Mouse (Mus musculus): ENCODE results near the gene Ankrd34a. TPM values are rescaled to one million over a fixed set of nuclear protein-coding genes. Genes with fewer than 3 reads are reported as not detected.

Gene Ankrd34a
- polyA plus RNA-seq, 1 experiment from 2014 or later: not detected

GRCm38 (mm10) chr3:96564633-96565032 lies 31.8 kb upstream of the Ankrd34a start:
- 23% methylated on average over 7 of the region's 7 CpGs for WGBS (ENCODE audit: insufficient replicate concordance)
- H3K36me3 ChIP-seq (replicated peaks; ENCODE audit: insufficient read depth, low read length): peaks cover 19% of the 10 kb centered on the region
- H3K4me2 ChIP-seq (ENCODE audit: low read depth, low read length): peak overlapping the region; percentile 48
- H3K27me3 ChIP-seq (ENCODE audit: insufficient read depth, low read length): no peaks in the 10 kb centered on the region
- peak; percentile 57; the same call in 1 of the 2 replicates for TF ChIP-seq EP300 (IDR thresholded peaks at IDR 0.05; ENCODE audit: low read depth)
- TF ChIP-seq CTCF (IDR thresholded peaks at IDR 0.05; ENCODE audit: low read depth): no peak
- DNase-seq: peak; percentile 56
- ATAC-seq: no peak
- H3K4me3 ChIP-seq (ENCODE audit: low read depth, low read length): no peak overlapping the region
- peak overlapping the region; percentile 23; the same call in 1 of the 2 replicates for H3K9ac ChIP-seq (replicated peaks)
- no peaks in the 10 kb centered on the region for H3K9me3 ChIP-seq (ENCODE audit: low read length)
- peak overlapping the region; percentile 70 for H3K27ac ChIP-seq (ENCODE audit: low read depth)
- peaks cover 40% of the 10 kb centered on the region for H3K4me1 ChIP-seq (ENCODE audit: insufficient read depth)

DNA sequence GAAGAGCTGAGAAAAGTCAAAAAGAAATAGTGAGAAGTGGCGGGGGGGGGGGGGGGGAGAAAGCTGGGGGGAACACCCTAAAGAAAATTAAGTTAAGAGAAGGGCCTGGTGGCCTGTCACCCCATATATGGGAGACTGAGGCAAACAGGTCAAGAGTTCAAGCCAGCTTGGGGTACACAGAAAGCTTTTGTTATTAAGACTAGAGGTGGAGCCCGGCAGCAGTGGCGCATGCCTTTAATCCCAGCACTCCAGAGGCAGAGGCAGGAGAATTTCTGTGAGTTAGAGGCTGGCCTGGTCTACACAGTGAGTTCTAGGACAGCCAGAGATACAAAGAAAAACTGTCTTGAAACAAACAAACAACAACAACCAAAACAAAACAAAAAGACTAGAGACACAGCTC lies 31.3 kb upstream of the Ankrd34a start:
- Histone ChIP-seq H3K4me2 (ENCODE audit: low read depth, low read length) (peak overlapping the region; percentile 48), H3K9ac (replicated peaks) (no peak overlapping the region), H3K36me3 (replicated peaks; ENCODE audit: insufficient read depth, low read length) (peaks cover 14% of the 10 kb centered on the region), H3K27ac (ENCODE audit: low read depth) (peak overlapping the region; percentile 70), H3K4me1 (ENCODE audit: insufficient read depth) (peaks cover 45% of the 10 kb centered on the region), H3K9me3 (ENCODE audit: low read length) (no peaks in the 10 kb centered on the region), H3K4me3 (ENCODE audit: low read depth, low read length) (no peak overlapping the region), H3K27me3 (ENCODE audit: insufficient read depth, low read length) (no peaks in the 10 kb centered on the region)
- WGBS (ENCODE audit: insufficient replicate concordance): 81% methylated on average over 2 of the region's 3 CpGs
- no peak for TF ChIP-seq EP300 (IDR thresholded peaks at IDR 0.05; ENCODE audit: low read depth)
- TF ChIP-seq CTCF (IDR thresholded peaks at IDR 0.05; ENCODE audit: low read depth): no peak
- no peak for DNase-seq
- no peak for ATAC-seq

GRCm38 (mm10) chr3:96566661-96567450 lies 29.6 kb upstream of the Ankrd34a start:
- Histone ChIP-seq H3K9me3 (ENCODE audit: low read length) (no peaks in the 10 kb centered on the region), H3K27me3 (ENCODE audit: insufficient read depth, low read length) (no peaks in the 10 kb centered on the region), H3K36me3 (replicated peaks; ENCODE audit: insufficient read depth, low read length) (no peaks in the 10 kb centered on the region), H3K4me3 (ENCODE audit: low read depth, low read length) (no peak overlapping the region), H3K4me1 (ENCODE audit: insufficient read depth) (peaks cover 60% of the 10 kb centered on the region), H3K4me2 (ENCODE audit: low read depth, low read length) (no peak overlapping the region), H3K27ac (ENCODE audit: low read depth) (peak overlapping the region; percentile 60; the same call in 1 of the 2 replicates), H3K9ac (replicated peaks) (no peak overlapping the region)
- TF ChIP-seq CTCF (IDR thresholded peaks at IDR 0.05; ENCODE audit: low read depth): no peak
- no peak for TF ChIP-seq EP300 (IDR thresholded peaks at IDR 0.05; ENCODE audit: low read depth)
- ATAC-seq: no peak
- WGBS (ENCODE audit: insufficient replicate concordance): 63% methylated on average over 8 of the region's 8 CpGs
- no peak for DNase-seq

GRCm38 (mm10) chr3:96568605-96569004 lies 27.8 kb upstream of the Ankrd34a start:
- H3K4me1 ChIP-seq (ENCODE audit: insufficient read depth): peaks cover 62% of the 10 kb centered on the region
- no peak overlapping the region for H3K27ac ChIP-seq (ENCODE audit: low read depth)
- TF ChIP-seq CTCF (IDR thresholded peaks at IDR 0.05; ENCODE audit: low read depth) (no peak), EP300 (IDR thresholded peaks at IDR 0.05; ENCODE audit: low read depth) (no peak)
- no peaks in the 10 kb centered on the region for H3K27me3 ChIP-seq (ENCODE audit: insufficient read depth, low read length)
- H3K9ac ChIP-seq (replicated peaks): no peak overlapping the region
- no peak overlapping the region for H3K4me2 ChIP-seq (ENCODE audit: low read depth, low read length)
- H3K36me3 ChIP-seq (replicated peaks; ENCODE audit: insufficient read depth, low read length): no peaks in the 10 kb centered on the region
- H3K4me3 ChIP-seq (ENCODE audit: low read depth, low read length): no peak overlapping the region
- DNase-seq (no peak), ATAC-seq (no peak)
- no peaks in the 10 kb centered on the region for H3K9me3 ChIP-seq (ENCODE audit: low read length)
- WGBS (ENCODE audit: insufficient replicate concordance): 78% methylated on average over 8 of the region's 8 CpGs

DNA sequence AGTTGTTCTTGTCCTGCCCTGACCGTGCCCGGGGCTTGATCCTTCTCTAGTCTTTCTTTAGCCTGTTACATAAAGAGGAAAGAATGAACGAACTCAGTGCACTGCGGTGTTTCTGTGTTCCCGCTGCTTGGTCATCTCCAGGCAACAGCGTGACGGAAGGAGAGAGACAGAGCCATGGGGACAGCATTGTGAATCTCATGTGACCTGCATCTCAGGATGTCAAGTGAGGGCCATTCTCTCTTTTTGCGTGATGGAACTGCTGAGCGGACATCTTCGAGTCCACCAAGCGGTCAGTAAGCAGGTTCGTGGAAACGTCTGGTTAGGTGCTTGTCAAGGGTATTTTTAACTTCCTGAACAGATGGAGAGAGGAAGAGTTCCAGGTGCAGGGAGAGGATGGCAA lies 26.9 kb upstream of the Ankrd34a start:
- WGBS (ENCODE audit: insufficient replicate concordance): 89% methylated on average over 13 of the region's 13 CpGs
- TF ChIP-seq EP300 (IDR thresholded peaks at IDR 0.05; ENCODE audit: low read depth): no peak
- no peaks in the 10 kb centered on the region for H3K27me3 ChIP-seq (ENCODE audit: insufficient read depth, low read length)
- peaks cover 59% of the 10 kb centered on the region for H3K4me1 ChIP-seq (ENCODE audit: insufficient read depth)
- no peak for ATAC-seq
- no peaks in the 10 kb centered on the region for H3K9me3 ChIP-seq (ENCODE audit: low read length)
- peak overlapping the region; percentile 85; the same call in 1 of the 2 replicates for H3K27ac ChIP-seq (ENCODE audit: low read depth)
- no peak overlapping the region for H3K9ac ChIP-seq (replicated peaks)
- no peaks in the 10 kb centered on the region for H3K36me3 ChIP-seq (replicated peaks; ENCODE audit: insufficient read depth, low read length)
- no peak overlapping the region for H3K4me2 ChIP-seq (ENCODE audit: low read depth, low read length)
- H3K4me3 ChIP-seq (ENCODE audit: low read depth, low read length): no peak overlapping the region
- DNase-seq: no peak

DNA sequence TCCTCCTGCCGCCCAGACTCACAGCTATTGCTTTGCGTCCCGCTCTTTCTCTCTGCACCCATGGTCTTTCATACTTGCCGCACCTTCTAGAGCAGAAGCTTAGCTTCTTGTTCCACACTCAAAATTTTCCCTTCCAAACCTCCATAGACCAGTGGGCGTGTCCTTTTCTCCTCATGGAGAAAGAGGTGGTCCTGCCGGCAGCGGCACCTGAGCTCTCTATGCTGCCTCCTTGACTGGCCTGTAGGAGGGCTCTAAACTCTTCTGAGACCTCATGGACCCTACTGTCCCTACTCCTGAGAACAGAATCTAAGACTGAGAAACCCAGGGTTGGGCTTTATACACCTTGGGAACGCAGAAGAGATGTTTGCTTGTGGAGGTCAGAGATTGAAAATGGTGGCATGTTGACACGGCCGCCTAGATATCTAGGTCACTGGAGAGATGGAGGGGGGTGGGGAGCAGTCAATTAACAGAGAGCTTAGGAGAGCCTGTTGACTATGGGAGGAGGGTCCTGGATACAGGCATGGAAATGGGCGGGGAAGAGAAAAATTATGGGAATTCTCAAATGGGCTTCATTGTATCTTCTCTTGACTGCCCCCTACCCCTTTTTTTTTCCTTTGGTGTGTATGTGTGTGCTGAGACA lies 26.4 kb upstream of the Ankrd34a start:
- Histone ChIP-seq H3K4me1 (ENCODE audit: insufficient read depth) (peaks cover 59% of the 10 kb centered on the region), H3K27me3 (ENCODE audit: insufficient read depth, low read length) (no peaks in the 10 kb centered on the region)
- ATAC-seq: 0 out of 2 replicates have a peak, but pooled peaks have one; percentile 22

More for the DNA sequence above, 26.4 kb upstream of the Ankrd34a start:
- WGBS (ENCODE audit: insufficient replicate concordance): 71% methylated on average over 11 of the region's 11 CpGs
- Histone ChIP-seq H3K36me3 (replicated peaks; ENCODE audit: insufficient read depth, low read length) (no peaks in the 10 kb centered on the region), H3K9ac (replicated peaks) (no peak overlapping the region), H3K9me3 (ENCODE audit: low read length) (no peaks in the 10 kb centered on the region), H3K4me2 (ENCODE audit: low read depth, low read length) (no peak overlapping the region; the same call in 1 of the 2 replicates), H3K4me3 (ENCODE audit: low read depth, low read length) (no peak overlapping the region), H3K27ac (ENCODE audit: low read depth) (peak overlapping the region; percentile 85)
- DNase-seq: no peak
- TF ChIP-seq EP300 (IDR thresholded peaks at IDR 0.05; ENCODE audit: low read depth) (no peak), CTCF (IDR thresholded peaks at IDR 0.05; ENCODE audit: low read depth) (no peak)
